In the genomic region with DNA sequence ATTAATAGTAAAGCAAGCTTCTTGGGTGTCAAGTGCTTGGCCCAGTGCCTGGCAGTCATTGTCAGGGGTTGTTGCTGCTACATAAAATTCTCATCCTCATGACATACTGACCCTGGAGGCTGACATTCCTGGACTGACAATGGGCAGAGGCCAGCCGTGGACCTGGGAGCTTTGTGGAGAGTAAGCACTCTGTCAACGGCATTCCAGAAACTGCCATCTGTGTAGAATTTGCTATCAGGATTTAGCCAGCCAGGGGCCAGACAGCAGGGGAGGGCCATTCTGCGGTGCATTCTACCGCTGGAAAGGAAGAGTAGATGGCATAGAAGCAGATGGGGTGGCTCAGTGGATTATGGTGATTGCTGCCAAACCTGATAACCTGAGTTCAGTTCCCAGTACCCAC, we compare ENCODE assay signal across 29 mouse cellular contexts.
DNase-seq lines count a peak whose midpoint lies in the region; ATAC-seq and TF ChIP-seq lines count a peak whose summit lies in the region.
"Had no signal": no experiment of that assay in that cellular context is flagged by ENCODE, and none has a peak within 500 bp of the region (broad histone marks: within the 10 kb centered on the region; RNA-seq: fewer than 3 reads in every experiment).

No protein-coding gene starts in this region.

- peaks cover 34 to 52% of the 10 kb centered on the region in 2 experiments for H3K4me1 ChIP-seq in heart, embryonic 14.5 days (ENCODE audit: control insufficient read depth in 2 of 2, insufficient read depth in 2 of 2, low read length in 2 of 2)
- H3K4me1 ChIP-seq in heart, adult 2 months (ENCODE audit: control insufficient read depth, insufficient read depth, low read length): peaks cover 15% of the 10 kb centered on the region
- H3K4me1 ChIP-seq in midbrain, embryonic 11.5 days (ENCODE audit: control insufficient read depth, insufficient read depth, low read length): peaks cover 5% of the 10 kb centered on the region
- H3K4me1 ChIP-seq in midbrain, embryonic 14.5 days (ENCODE audit: control insufficient read depth, insufficient read depth, low read length): peaks cover 11% of the 10 kb centered on the region; the same call in 1 of the 2 replicates
- H3K4me1 ChIP-seq: intestine, embryonic 15.5 days had no signal

- no peak for TF ChIP-seq CTCF in gastrocnemius, adult 2 months (IDR thresholded peaks at IDR 0.05)
- TF ChIP-seq CTCF in heart, adult 2 months (IDR thresholded peaks at IDR 0.05): no peak

- H3K9me3 ChIP-seq in heart, embryonic 14.5 days (ENCODE audit: control insufficient read depth, low read length): no peaks in the 10 kb centered on the region
- H3K9me3 ChIP-seq in midbrain, embryonic 11.5 days (ENCODE audit: control insufficient read depth, low read length): no peaks in the 10 kb centered on the region
- H3K9me3 ChIP-seq in midbrain, embryonic 14.5 days (ENCODE audit: control insufficient read depth, low read length): no peaks in the 10 kb centered on the region
- H3K9me3 ChIP-seq: hindbrain, embryonic 12.5 days; intestine, embryonic 15.5 days; limb, embryonic 13.5 days; liver, embryonic 12.5 days; midbrain, embryonic 13.5 days had no signal

- no peaks in the 10 kb centered on the region for H3K27me3 ChIP-seq in heart, embryonic 14.5 days (ENCODE audit: control insufficient read depth, insufficient read depth, low read length)
- H3K27me3 ChIP-seq in heart, adult 2 months (ENCODE audit: control insufficient read depth, insufficient read depth, low read length): no peaks in the 10 kb centered on the region
- no peaks in the 10 kb centered on the region for H3K27me3 ChIP-seq in midbrain, embryonic 11.5 days (ENCODE audit: control insufficient read depth, insufficient read depth, low read length)
- no peaks in the 10 kb centered on the region for H3K27me3 ChIP-seq in midbrain, embryonic 14.5 days (ENCODE audit: control insufficient read depth, insufficient read depth, low read length)
- H3K27me3 ChIP-seq: hindbrain, embryonic 12.5 days; intestine, embryonic 15.5 days; limb, embryonic 13.5 days; liver, embryonic 12.5 days; midbrain, embryonic 13.5 days had no signal

- H3K36me3 ChIP-seq in heart, embryonic 14.5 days (ENCODE audit: control insufficient read depth, insufficient read depth, low read length): no peaks in the 10 kb centered on the region
- no peaks in the 10 kb centered on the region for H3K36me3 ChIP-seq in heart, adult 2 months (ENCODE audit: control insufficient read depth, insufficient read depth, low read length)
- H3K36me3 ChIP-seq in midbrain, embryonic 11.5 days (ENCODE audit: control insufficient read depth, insufficient read depth, low read length): no peaks in the 10 kb centered on the region
- H3K36me3 ChIP-seq in midbrain, embryonic 14.5 days (ENCODE audit: control insufficient read depth, insufficient read depth, low read length): no peaks in the 10 kb centered on the region
- H3K36me3 ChIP-seq: G1E; hindbrain, embryonic 12.5 days; intestine, embryonic 15.5 days; limb, embryonic 13.5 days; liver, embryonic 12.5 days; midbrain, embryonic 13.5 days had no signal

- no peak for TF ChIP-seq EP300 in heart, adult 2 months (IDR thresholded peaks at IDR 0.05; ENCODE audit: insufficient read depth, low read depth, low read length)

- TF ChIP-seq POLR2A in heart, adult 2 months (IDR thresholded peaks at IDR 0.05; ENCODE audit: insufficient read depth, low read depth, low read length): no peak

- no peak overlapping the region for H3K9ac ChIP-seq in heart, embryonic 14.5 days (ENCODE audit: low read length)
- no peak overlapping the region for H3K9ac ChIP-seq in heart, adult 2 months (ENCODE audit: low read depth, low read length)
- H3K9ac ChIP-seq in midbrain, embryonic 11.5 days (ENCODE audit: low read length): no peak overlapping the region
- no peak overlapping the region for H3K9ac ChIP-seq in midbrain, embryonic 14.5 days (replicated peaks; ENCODE audit: low read length)
- H3K9ac ChIP-seq: hindbrain, embryonic 12.5 days; intestine, embryonic 15.5 days; limb, embryonic 13.5 days; liver, embryonic 12.5 days; liver, postnatal 0 days; midbrain, embryonic 13.5 days had no signal

- H3K27ac ChIP-seq in gastrocnemius, adult 2 months: peak overlapping the region; percentile 5; the same call in 1 of the 2 replicates
- H3K27ac ChIP-seq in heart, embryonic 14.5 days (replicated peaks in 1 of 2; ENCODE audit: control insufficient read depth in 1 of 2, insufficient read depth in 1 of 2, low read depth in 2 of 2, low read length in 2 of 2): peak overlapping the region in 1 of 2 experiments; percentile 44; a peak in 2 of 4 replicates
- H3K27ac ChIP-seq in heart, adult 2 months: no peak overlapping the region
- H3K27ac ChIP-seq in midbrain, embryonic 11.5 days (ENCODE audit: low read depth, low read length): no peak overlapping the region
- H3K27ac ChIP-seq in midbrain, embryonic 14.5 days (replicated peaks; ENCODE audit: low read depth, low read length): no peak overlapping the region
- H3K27ac ChIP-seq: hindbrain, embryonic 12.5 days; hindbrain, postnatal 0 days; intestine, embryonic 15.5 days; layer of hippocampus, adult 2 months; left cerebral cortex, adult 2 months; limb, embryonic 13.5 days; liver, embryonic 12.5 days; midbrain, embryonic 13.5 days had no signal

- H3K79me2 ChIP-seq in heart, adult 2 months (replicated peaks; ENCODE audit: control insufficient read depth, insufficient read depth, low read length): no peaks in the 10 kb centered on the region

- no peak overlapping the region for H3K4me3 ChIP-seq in gastrocnemius, adult 2 months
- no peak overlapping the region for H3K4me3 ChIP-seq in heart, embryonic 14.5 days (ENCODE audit: control insufficient read depth in 1 of 2, insufficient read depth in 1 of 2, low read depth in 1 of 2, low read length in 2 of 2)
- no peak overlapping the region for H3K4me3 ChIP-seq in heart, adult 2 months
- H3K4me3 ChIP-seq in midbrain, embryonic 11.5 days (ENCODE audit: low read depth, low read length): no peak overlapping the region
- no peak overlapping the region for H3K4me3 ChIP-seq in midbrain, embryonic 14.5 days (replicated peaks; ENCODE audit: low read depth, low read length)
- H3K4me3 ChIP-seq: erythroblast, embryonic 14.5 days; hindbrain, embryonic 12.5 days; intestine, embryonic 15.5 days; layer of hippocampus, adult 2 months; left cerebral cortex, adult 2 months; limb, embryonic 13.5 days; liver, embryonic 12.5 days; midbrain, embryonic 13.5 days had no signal

- intact Hi-C loops in gastrocnemius, adult 2 months (cut with DNase I): no loop called here
- intact Hi-C loops in heart, adult 2 months (cut with DNase I): no loop called here

- ATAC-seq in heart, embryonic 14.5 days (ENCODE audit: insufficient number of reproducible peaks, insufficient read depth, low FRiP score, low read depth): peak; percentile 69; the same call in 1 of the 2 replicates
- no peak for ATAC-seq in midbrain, embryonic 11.5 days (ENCODE audit: low FRiP score)
- ATAC-seq in midbrain, embryonic 14.5 days (ENCODE audit: low FRiP score, low TSS enrichment): no peak
- ATAC-seq: forebrain, embryonic 16.5 days; hindbrain, postnatal 0 days; liver, embryonic 12.5 days; liver, postnatal 0 days; midbrain, embryonic 13.5 days; Patski had no signal

- H3K4me2 ChIP-seq in heart, embryonic 14.5 days (ENCODE audit: low read length): no peak overlapping the region
- no peak overlapping the region for H3K4me2 ChIP-seq in midbrain, embryonic 11.5 days
- H3K4me2 ChIP-seq in midbrain, embryonic 14.5 days (ENCODE audit: low read length): no peak overlapping the region
- H3K4me2 ChIP-seq: hindbrain, embryonic 12.5 days; intestine, embryonic 15.5 days; limb, embryonic 13.5 days; liver, embryonic 12.5 days; midbrain, embryonic 13.5 days had no signal

- WGBS in heart, embryonic 14.5 days: 17% methylated on average over 4 of the region's 4 CpGs
- WGBS in heart, adult 2 months: 60% methylated on average over 4 of the region's 4 CpGs
- 59% methylated on average over 4 of the region's 4 CpGs for WGBS in midbrain, embryonic 11.5 days
- WGBS in midbrain, embryonic 14.5 days: 62% methylated on average over 4 of the region's 4 CpGs

- peak; percentile 35 for DNase-seq in gastrocnemius, adult 2 months
- DNase-seq in gastrocnemius, postnatal 10 days: no peak
- no peak for DNase-seq in heart, adult 2 months
- DNase-seq in midbrain, embryonic 11.5 days (ENCODE audit: low spot score, missing footprints): peak; percentile 66
- DNase-seq in midbrain, embryonic 14.5 days: no peak
- DNase-seq in cerebellum, postnatal 4 days (ENCODE audit: low spot score in 2 of 2): no peak
- DNase-seq: adrenal gland, postnatal 14 days; cerebellum, adult 11 months; cerebellum, adult 9-10 months; cerebellum, postnatal 36 days; kidney, adult 2 months; kidney, postnatal 36 days; liver, postnatal 0 days; lung, postnatal 36 days; right cerebral cortex, postnatal 25 days; thymus, postnatal 14 days had no signal

Comparison
In these comparisons a context has a peak if more than half of its experiments do, and no peak if none do; other contexts are left out.
1. DNase-seq: peak in gastrocnemius, adult 2 months (single experiment) and midbrain, embryonic 11.5 days (single experiment); none in gastrocnemius, postnatal 10 days (single experiment), heart, adult 2 months (0 of 2), midbrain, embryonic 14.5 days (single experiment) and cerebellum, postnatal 4 days (0 of 2).